Mouse (Mus musculus): ENCODE measurements around the gene Fbxw2.
"Not testable (repeated sequence)": the region's sequence is repeated elsewhere in the genome, so short reads cannot be mapped to it uniquely, and the experiment has no call there.

Fbxw2 gene

GRCm38 (mm10) chr2:34773673-34774072 lies 52.4 kb downstream of the Fbxw2 start:
- DNase-seq (ENCODE audit: low read depth, low spot score), result no peak

- peak; percentile 50 for DNase-seq (ENCODE audit: low read depth, low spot score)
Measured at GRCm38 (mm10) chr2:34772252-34773235, 53.6 kb downstream of the Fbxw2 start.

- DNase-seq (ENCODE audit: low read depth, low spot score), result peak; percentile 100
Measured at GRCm38 (mm10) chr2:34771368-34772226, 54.5 kb downstream of the Fbxw2 start, which contains the start of gene Hspa5. TSS of gene Hspa5 (plus strand) at chr2:34771970.

- no peak for DNase-seq (ENCODE audit: low read depth, low spot score)
Measured at GRCm38 (mm10) chr2:34770951-34771350, 55.2 kb downstream of the Fbxw2 start.

GRCm38 (mm10) chr2:34770049-34770448 lies 56.1 kb downstream of the Fbxw2 start:
- no peak for DNase-seq (ENCODE audit: low read depth, low spot score)

GRCm38 (mm10) chr2:34764801-34765200 lies 61.3 kb downstream of the Fbxw2 start:
- no peak for DNase-seq (ENCODE audit: low read depth, low spot score)

GRCm38 (mm10) chr2:34762872-34763271 lies 63.2 kb downstream of the Fbxw2 start:
- DNase-seq (ENCODE audit: low read depth, low spot score), result no peak

- DNase-seq (ENCODE audit: low read depth, low spot score), result no peak
Measured at GRCm38 (mm10) chr2:34762174-34762573, 63.9 kb downstream of the Fbxw2 start.

- DNase-seq (ENCODE audit: low read depth, low spot score), result not testable (repeated sequence)
Measured at GRCm38 (mm10) chr2:34761272-34761671, 64.8 kb downstream of the Fbxw2 start.

GRCm38 (mm10) chr2:34757341-34757740 lies 68.8 kb downstream of the Fbxw2 start:
- DNase-seq (ENCODE audit: low read depth, low spot score), result no peak

GRCm38 (mm10) chr2:34754551-34755358 lies 71.4 kb downstream of the Fbxw2 start, which contains the start of gene Gapvd1:
TSS of gene Gapvd1 (minus strand) at chr2:34755232.
- DNase-seq (ENCODE audit: low read depth, low spot score), result peak; percentile 32

Data from brain, adult 2 months (tissue).